Comparison of ENCODE assay signal across 12 mouse cellular contexts in genomic region chr14:103079209-103079977, GRCm38 (mm10). TPM values are rescaled to one million over a fixed set of nuclear protein-coding genes. Genes with fewer than 3 reads are reported as not detected.
A peak's percentile ranks its signal among the peaks of the same experiment; 100 is the strongest.
DNase-seq lines count a peak whose midpoint lies in the region; ATAC-seq lines count a peak whose summit lies in the region.
"Had no signal": no experiment of that assay in that cellular context is flagged by ENCODE, and none has a peak within 500 bp of the region (broad histone marks: within the 10 kb centered on the region; RNA-seq: fewer than 3 reads in every experiment).

No protein-coding gene starts in this region.

- H3K27me3 ChIP-seq in kidney, embryonic 15.5 days = no peaks in the 10 kb centered on the region

- H3K4me3 ChIP-seq in kidney, embryonic 15.5 days (replicated peaks) = no peak overlapping the region

- H3K27ac ChIP-seq in kidney, embryonic 15.5 days = no peak overlapping the region
- H3K27ac ChIP-seq: kidney, postnatal 0 days had no signal

- peak; percentile 33; the same call in 1 of the 2 replicates for ATAC-seq in kidney, embryonic 15.5 days (replicated peaks; ENCODE audit: low FRiP score)

- H3K4me2 ChIP-seq in kidney, embryonic 15.5 days = no peak overlapping the region

- no peak overlapping the region for H3K9ac ChIP-seq in kidney, embryonic 15.5 days

- H3K4me1 ChIP-seq in kidney, embryonic 15.5 days = no peaks in the 10 kb centered on the region

- peaks cover 70% of the 10 kb centered on the region for H3K36me3 ChIP-seq in kidney, embryonic 15.5 days

- DNase-seq in kidney, adult 8-10 months = no peak
- DNase-seq in right cerebral cortex, adult 18-20 months = peak; percentile 59
- DNase-seq in right cerebral cortex, postnatal 14 days = no peak
- DNase-seq in cerebellum, postnatal 36 days = peak; percentile 82 to 83
- DNase-seq in thymus, postnatal 0 days (ENCODE audit: low spot score) = no peak
- DNase-seq in natural killer cell, adult 2 months (ENCODE audit: low spot score in 2 of 2) = no peak
- DNase-seq: adrenal gland, postnatal 10 days; gastrocnemius, postnatal 36 days had no signal

- 88% methylated on average over 9 of the region's 9 CpGs for WGBS in kidney, embryonic 15.5 days

- H3K9me3 ChIP-seq in kidney, embryonic 15.5 days (replicated peaks) = no peaks in the 10 kb centered on the region

RNA-seq across cellular contexts. Expression of gene Cln5, which starts 9.4 kb away (rescaled TPM):
- 33.9 and 34.6 TPM in 2 replicates for polyA plus RNA-seq in kidney, embryonic 15.5 days (2015; fragmentation: Nextera tagmentation; extraction: Ambion mirVana)
- 25.6 and 28.6 TPM in 2 replicates for polyA plus RNA-seq in thymus, postnatal 0 days (2015; fragmentation: Nextera tagmentation; extraction: Ambion mirVana)

RNA-seq across cellular contexts. Expression of gene Fbxl3, which starts 20.0 kb away (rescaled TPM):
- polyA plus RNA-seq in kidney, embryonic 15.5 days (2015; fragmentation: Nextera tagmentation; extraction: Ambion mirVana) = 22.8 and 23.9 TPM in 2 replicates
- 25.0 and 29.3 TPM in 2 replicates for polyA plus RNA-seq in thymus, postnatal 0 days (2015; fragmentation: Nextera tagmentation; extraction: Ambion mirVana)

RNA-seq across cellular contexts. Expression of gene Acod1, which starts 32.6 kb away (rescaled TPM):
- not detected in 2 replicates for polyA plus RNA-seq in kidney, embryonic 15.5 days (2015; fragmentation: Nextera tagmentation; extraction: Ambion mirVana)
- 0.18 and 0.19 TPM in 2 replicates for polyA plus RNA-seq in thymus, postnatal 0 days (2015; fragmentation: Nextera tagmentation; extraction: Ambion mirVana)
- polyA plus RNA-seq: heart, postnatal 0 days; kidney, postnatal 0 days; lung, embryonic 16.5 days had no signal

Comparison
In these comparisons a context has a peak if more than half of its experiments do, and no peak if none do; other contexts are left out.
1. DNase-seq: peak in right cerebral cortex, adult 18-20 months (single experiment) and cerebellum, postnatal 36 days (2 of 2); none in kidney, adult 8-10 months (0 of 2), right cerebral cortex, postnatal 14 days (single experiment), thymus, postnatal 0 days (single experiment) and natural killer cell, adult 2 months (0 of 2).